Mouse (Mus musculus): Measurements from ENCODE around the gene Chsy1.

GRCm38 (mm10) chr7:66090676-66091190, 18.6 kb upstream of the Chsy1 start:
- TF ChIP-seq CTCF (IDR thresholded peaks at IDR 0.05; ENCODE audit: low read depth) (no peak), EP300 (IDR thresholded peaks at IDR 0.05; ENCODE audit: low read depth) (no peak)

Data from liver, embryonic 14.5 days (tissue).